In genomic region chr12:17175124-17175523, GRCm38 (mm10) we compare ENCODE assay signal across 9 mouse cellular contexts. TPM values are rescaled to one million over a fixed set of nuclear protein-coding genes. Genes with fewer than 3 reads are reported as not detected.
DNase-seq lines count a peak whose midpoint lies in the region; ATAC-seq lines count a peak whose summit lies in the region.
"Had no signal": no experiment of that assay in that cellular context is flagged by ENCODE, and none has a peak within 500 bp of the region (broad histone marks: within the 10 kb centered on the region; RNA-seq: fewer than 3 reads in every experiment).

No protein-coding gene starts in this region.

- H3K27me3 ChIP-seq in heart, embryonic 14.5 days (ENCODE audit: control insufficient read depth, insufficient read depth, low read length): peaks cover 27% of the 10 kb centered on the region
- H3K27me3 ChIP-seq in embryonic facial prominence, embryonic 11.5 days (ENCODE audit: control insufficient read depth, insufficient read depth, low read length): peaks cover 15% of the 10 kb centered on the region
- H3K27me3 ChIP-seq in hindbrain, embryonic 15.5 days: peaks cover 10% of the 10 kb centered on the region
- H3K27me3 ChIP-seq in midbrain, embryonic 16.5 days (ENCODE audit: control insufficient read depth, insufficient read depth, low read depth, low read length): peaks cover 9% of the 10 kb centered on the region

- ATAC-seq in heart, embryonic 14.5 days (ENCODE audit: insufficient number of reproducible peaks, insufficient read depth, low FRiP score, low read depth): no peak
- ATAC-seq in embryonic facial prominence, embryonic 11.5 days (replicated peaks; ENCODE audit: insufficient number of reproducible peaks, low FRiP score, low TSS enrichment, low read depth): no peak
- no peak for ATAC-seq in hindbrain, embryonic 15.5 days (ENCODE audit: low FRiP score, low read depth)
- ATAC-seq in midbrain, embryonic 16.5 days: no peak
- ATAC-seq in erythroid progenitor cell, adult 5-6 weeks (replicated peaks; ENCODE audit: low FRiP score, poor library complexity, severe bottlenecking): no peak

- intact Hi-C loops in heart, postnatal 25 days (cut with DNase I): no loop called here

- H3K4me3 ChIP-seq in heart, embryonic 14.5 days (ENCODE audit: control insufficient read depth in 1 of 2, insufficient read depth in 1 of 2, low read depth in 1 of 2, low read length in 2 of 2): peak overlapping the region in 1 of 2 experiments; percentile 55; a peak in 1 of 4 replicates
- H3K4me3 ChIP-seq in embryonic facial prominence, embryonic 11.5 days (ENCODE audit: low read depth, low read length): peak overlapping the region; percentile 52; the same call in 1 of the 2 replicates
- H3K4me3 ChIP-seq in hindbrain, embryonic 15.5 days: peak overlapping the region; percentile 48
- H3K4me3 ChIP-seq in midbrain, embryonic 16.5 days (ENCODE audit: low read depth, low read length): peak overlapping the region; percentile 76

- H3K27ac ChIP-seq in heart, embryonic 14.5 days (replicated peaks in 1 of 2; ENCODE audit: control insufficient read depth in 1 of 2, insufficient read depth in 1 of 2, low read depth in 2 of 2, low read length in 2 of 2): no peak overlapping the region
- no peak overlapping the region for H3K27ac ChIP-seq in embryonic facial prominence, embryonic 11.5 days (replicated peaks; ENCODE audit: low read depth, low read length)
- H3K27ac ChIP-seq in hindbrain, embryonic 15.5 days (replicated peaks): no peak overlapping the region
- H3K27ac ChIP-seq in midbrain, embryonic 16.5 days (ENCODE audit: low read length): no peak overlapping the region

- peak overlapping the region; percentile 98 for H3K4me2 ChIP-seq in heart, embryonic 14.5 days (ENCODE audit: low read length)
- H3K4me2 ChIP-seq in embryonic facial prominence, embryonic 11.5 days (ENCODE audit: low read depth, low read length): peak overlapping the region; percentile 99; the same call in 1 of the 2 replicates
- peak overlapping the region; percentile 77 for H3K4me2 ChIP-seq in hindbrain, embryonic 15.5 days
- H3K4me2 ChIP-seq in midbrain, embryonic 16.5 days (ENCODE audit: low read length): peak overlapping the region; percentile 94

- no peak overlapping the region for H3K9ac ChIP-seq in heart, embryonic 14.5 days (ENCODE audit: low read length)
- H3K9ac ChIP-seq in embryonic facial prominence, embryonic 11.5 days (replicated peaks; ENCODE audit: low read length): no peak overlapping the region
- peak overlapping the region; percentile 57; the same call in 1 of the 2 replicates for H3K9ac ChIP-seq in hindbrain, embryonic 15.5 days
- H3K9ac ChIP-seq in midbrain, embryonic 16.5 days (ENCODE audit: low read depth, low read length): peak overlapping the region; percentile 82; the same call in 1 of the 2 replicates

- WGBS in heart, embryonic 14.5 days: 70% methylated on average over 20 of the region's 20 CpGs
- WGBS in embryonic facial prominence, embryonic 11.5 days: 74% methylated on average over 20 of the region's 20 CpGs
- 84% methylated on average over 20 of the region's 20 CpGs for WGBS in hindbrain, embryonic 15.5 days
- 78% methylated on average over 20 of the region's 20 CpGs for WGBS in midbrain, embryonic 16.5 days

- H3K36me3 ChIP-seq in heart, embryonic 14.5 days (ENCODE audit: control insufficient read depth, insufficient read depth, low read length): no peaks in the 10 kb centered on the region
- no peaks in the 10 kb centered on the region for H3K36me3 ChIP-seq in embryonic facial prominence, embryonic 11.5 days (replicated peaks; ENCODE audit: control insufficient read depth, insufficient read depth, low read depth, low read length)
- H3K36me3 ChIP-seq in hindbrain, embryonic 15.5 days: no peaks in the 10 kb centered on the region
- H3K36me3 ChIP-seq in midbrain, embryonic 16.5 days (ENCODE audit: control insufficient read depth, insufficient read depth, low read length): no peaks in the 10 kb centered on the region

- H3K4me1 ChIP-seq in heart, embryonic 14.5 days (ENCODE audit: control insufficient read depth in 2 of 2, insufficient read depth in 2 of 2, low read length in 2 of 2): peaks cover 6 to 10% of the 10 kb centered on the region in 2 experiments; a peak in 1 of 4 replicates
- no peaks in the 10 kb centered on the region; the same call in 1 of the 2 replicates for H3K4me1 ChIP-seq in embryonic facial prominence, embryonic 11.5 days (ENCODE audit: control insufficient read depth, insufficient read depth, low read length)
- peaks cover 22% of the 10 kb centered on the region for H3K4me1 ChIP-seq in hindbrain, embryonic 15.5 days (replicated peaks)
- H3K4me1 ChIP-seq in midbrain, embryonic 16.5 days (ENCODE audit: control insufficient read depth, insufficient read depth, low read length): peaks cover 11% of the 10 kb centered on the region

- H3K9me3 ChIP-seq in heart, embryonic 14.5 days (ENCODE audit: control insufficient read depth, low read length): no peaks in the 10 kb centered on the region
- no peaks in the 10 kb centered on the region for H3K9me3 ChIP-seq in embryonic facial prominence, embryonic 11.5 days (replicated peaks; ENCODE audit: control insufficient read depth, low read length)
- no peaks in the 10 kb centered on the region for H3K9me3 ChIP-seq in hindbrain, embryonic 15.5 days
- no peaks in the 10 kb centered on the region for H3K9me3 ChIP-seq in midbrain, embryonic 16.5 days (replicated peaks; ENCODE audit: control insufficient read depth, low read length, poor library complexity, severe bottlenecking)

- DNase-seq in heart, postnatal 25 days (ENCODE audit: low spot score): no peak
- DNase-seq in embryonic facial prominence, embryonic 11.5 days (ENCODE audit: low spot score): no peak
- no peak for DNase-seq in spleen, postnatal 4 days (ENCODE audit: low spot score in 2 of 2)
- no peak for DNase-seq in retina, postnatal 1 day
- DNase-seq: lung, postnatal 36 days had no signal

RNA-seq across cellular contexts. Expression of gene Kcnf1, which starts 1.6 kb away (rescaled TPM):
- 0.07 and 0.35 TPM in 2 replicates for polyA plus RNA-seq in heart, embryonic 14.5 days (2014; fragmentation: Nextera tagmentation; extraction: Ambion mirVana)
- not detected for total RNA-seq in heart, postnatal 25 days (2021)
- 0.52 and 0.86 TPM in 2 replicates for polyA plus RNA-seq in embryonic facial prominence, embryonic 11.5 days (2014; fragmentation: Nextera tagmentation; extraction: Ambion mirVana)
- polyA plus RNA-seq in hindbrain, embryonic 15.5 days (2015; fragmentation: Nextera tagmentation; extraction: Ambion mirVana): 4.6 and 5.1 TPM in 2 replicates
- 6.5 TPM in 2 replicates for polyA plus RNA-seq in midbrain, embryonic 16.5 days (2015; fragmentation: Nextera tagmentation; extraction: Ambion mirVana)
- total RNA-seq in erythroid progenitor cell, adult 5-6 weeks (2015; ENCODE audit: low replicate concordance): not detected in 2 replicates
- not detected in 2 replicates for total RNA-seq in erythroid progenitor cell, adult 5-6 weeks (2017; ENCODE audit: low replicate concordance)

Comparison
In these comparisons a context has a peak if more than half of its experiments do, and no peak if none do; other contexts are left out.
1. H3K9ac ChIP-seq: peak in hindbrain, embryonic 15.5 days (single experiment) and midbrain, embryonic 16.5 days (single experiment); none in heart, embryonic 14.5 days (single experiment) and embryonic facial prominence, embryonic 11.5 days (single experiment).
2. Peak in every context shown above with its lines, with median percentiles within 50 percentile points of each other: H3K4me2 ChIP-seq.